Mouse (Mus musculus): ENCODE data around the gene Vmn2r86. TPM values are rescaled to one million over a fixed set of nuclear protein-coding genes. Genes with fewer than 3 reads are reported as not detected.
"Not testable (repeated sequence)": the region's sequence is repeated elsewhere in the genome, so short reads cannot be mapped to it uniquely, and the experiment has no call there.

Gene Vmn2r86
- polyA plus RNA-seq (2015; fragmentation: Nextera tagmentation; extraction: Ambion mirVana), result not detected in 2 replicates

DNA sequence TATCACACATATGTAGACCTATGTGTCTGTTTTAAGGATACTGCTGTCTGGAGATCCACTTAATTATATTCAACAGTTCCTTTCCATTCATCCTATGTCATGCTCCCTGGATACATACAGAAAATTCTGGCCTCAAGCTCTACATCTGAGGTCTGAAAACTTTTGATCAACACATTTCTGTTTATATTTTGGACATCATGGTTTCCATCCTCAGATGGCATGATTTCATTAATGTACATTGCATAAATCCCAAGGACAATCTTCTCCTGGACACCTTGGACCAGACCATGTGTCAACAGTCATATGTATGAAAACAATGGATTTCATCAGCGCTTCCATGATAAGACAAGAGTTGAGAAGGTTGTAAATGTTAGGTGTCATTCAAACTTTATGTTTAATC lies at the start of gene Vmn2r86:
Gene Vmn2r86 (minus strand): TSS at position 101 of the 400 bp plus-strand sequence.
- H3K9me3 ChIP-seq (replicated peaks); H3K27ac ChIP-seq; ATAC-seq (ENCODE audit: low read depth): not testable (repeated sequence)

DNA sequence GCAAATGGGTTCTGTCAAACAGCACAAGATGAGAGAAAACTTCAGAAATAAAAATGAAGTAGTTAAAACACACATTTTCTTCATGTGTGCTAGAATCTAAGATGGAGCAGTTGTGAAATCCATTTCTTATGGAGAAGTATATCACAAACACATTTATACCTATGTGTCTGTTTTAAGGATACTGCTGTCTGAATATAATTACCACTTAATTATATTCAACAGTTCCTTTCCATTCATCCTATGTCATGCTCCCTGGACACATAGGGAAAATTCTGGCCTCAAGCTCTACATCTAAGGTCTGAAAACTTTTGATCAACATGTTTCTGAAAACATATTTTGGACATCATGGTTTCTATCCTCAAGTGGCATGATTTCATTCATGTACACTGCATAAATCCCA lies 41.4 kb upstream of the Vmn2r86 start, which contains the start of gene Vmn2r87:
Gene Vmn2r87 (minus strand): TSS at position 101 of the 400 bp plus-strand sequence.
- Histone ChIP-seq H3K4me3 (replicated peaks) (no peak within 1 kb of the TSS), H3K27me3 (no peaks in the 10 kb centered on the region), H3K9ac (no peak within 1 kb of the TSS), H3K9me3 (replicated peaks) (no peaks in the 10 kb centered on the region), H3K4me1 (replicated peaks) (no peaks in the 10 kb centered on the region), H3K36me3 (no peaks in the 10 kb centered on the region), H3K27ac (no peak within 1 kb of the TSS), H3K4me2 (no peak within 1 kb of the TSS)
- DNase-seq (no peak), ATAC-seq (ENCODE audit: low read depth) (no peak)

More for the DNA sequence above, at the start of gene Vmn2r86:
- 58% methylated on average over 1 of the region's 1 CpGs for WGBS (ENCODE audit: insufficient replicate concordance)
- not testable (repeated sequence) for H3K4me2 ChIP-seq; H3K36me3 ChIP-seq; H3K4me3 ChIP-seq (replicated peaks); H3K27me3 ChIP-seq; H3K4me1 ChIP-seq (replicated peaks); H3K9ac ChIP-seq; DNase-seq

DNA sequence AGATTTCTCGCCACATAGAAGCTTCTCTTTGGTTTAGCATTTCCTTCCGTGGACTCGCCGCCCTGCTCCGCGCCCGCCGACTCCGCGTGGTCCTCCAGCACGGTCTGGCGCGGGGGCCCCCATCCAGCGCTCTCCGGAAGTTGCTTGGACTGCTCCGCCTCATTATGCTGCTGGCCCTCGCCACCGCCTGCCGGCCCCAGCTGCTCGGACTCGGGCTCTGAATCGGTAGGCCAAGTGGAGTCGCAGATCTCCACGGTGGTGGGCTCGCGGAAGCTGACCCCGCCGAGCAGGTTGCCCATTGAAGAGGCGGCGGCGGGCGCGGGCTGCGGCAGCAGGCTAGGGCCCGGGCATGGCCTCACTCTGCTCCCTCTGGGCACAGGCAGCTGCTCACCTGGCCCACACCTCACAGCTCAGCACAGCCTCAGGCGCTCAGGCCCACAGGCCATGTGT lies 14.5 kb upstream of the Vmn2r86 start:
- no peaks in the 10 kb centered on the region for H3K9me3 ChIP-seq (replicated peaks)
- DNase-seq (peak; percentile 0), ATAC-seq (ENCODE audit: low read depth) (peak; percentile 65)
- H3K4me1 ChIP-seq (replicated peaks), result no peaks in the 10 kb centered on the region
- no peak overlapping the region for H3K9ac ChIP-seq
- 5% methylated on average over 36 of the region's 36 CpGs for WGBS (ENCODE audit: insufficient replicate concordance)
- peak overlapping the region; percentile 47 for H3K4me3 ChIP-seq (replicated peaks)
- 0 out of 2 replicates have a peak, but pooled peaks cover 3% of the 10 kb centered on the region for H3K27me3 ChIP-seq
- H3K36me3 ChIP-seq, result no peaks in the 10 kb centered on the region
- peak overlapping the region; percentile 62 for H3K4me2 ChIP-seq
- no peak overlapping the region for H3K27ac ChIP-seq

DNA sequence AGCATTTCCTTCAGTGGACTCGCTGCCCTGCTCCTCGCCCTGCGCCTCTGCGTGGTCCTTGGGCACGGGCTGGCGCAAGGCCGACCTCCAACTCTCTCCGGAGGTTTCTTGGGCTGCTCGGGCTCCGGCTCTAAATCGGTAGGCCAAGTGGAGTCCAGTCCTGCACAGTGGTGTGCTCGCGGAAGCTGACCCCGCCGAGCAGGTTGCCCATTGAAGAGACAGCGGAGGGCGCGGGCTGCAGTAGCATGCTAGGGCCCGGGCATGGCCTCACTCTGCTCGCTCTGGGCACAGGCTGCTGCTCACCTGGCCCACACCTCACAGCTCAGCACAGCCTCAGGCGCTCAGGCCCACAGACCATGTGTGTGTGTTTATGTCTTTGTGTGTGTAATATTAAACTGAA lies 11.1 kb downstream of the Vmn2r86 start:
- ATAC-seq (ENCODE audit: low read depth) (no peak), DNase-seq (no peak)
- Histone ChIP-seq H3K9me3 (replicated peaks) (peaks cover 4% of the 10 kb centered on the region; the same call in 1 of the 2 replicates), H3K27me3 (no peaks in the 10 kb centered on the region), H3K9ac (no peak overlapping the region), H3K4me2 (no peak overlapping the region), H3K4me1 (replicated peaks) (no peaks in the 10 kb centered on the region), H3K4me3 (replicated peaks) (no peak overlapping the region), H3K27ac (no peak overlapping the region), H3K36me3 (no peaks in the 10 kb centered on the region)
- WGBS (ENCODE audit: insufficient replicate concordance), result 73% methylated on average over 21 of the region's 21 CpGs

GRCm38 (mm10) chr10:130434185-130434898 lies 21.5 kb downstream of the Vmn2r86 start:
- not testable (repeated sequence) for H3K27ac ChIP-seq; H3K36me3 ChIP-seq; ATAC-seq (ENCODE audit: low read depth); H3K9ac ChIP-seq; H3K9me3 ChIP-seq (replicated peaks); H3K4me3 ChIP-seq (replicated peaks); H3K27me3 ChIP-seq; H3K4me1 ChIP-seq (replicated peaks); H3K4me2 ChIP-seq; DNase-seq
- 68% methylated on average over 11 of the region's 11 CpGs for WGBS (ENCODE audit: insufficient replicate concordance)

DNA sequence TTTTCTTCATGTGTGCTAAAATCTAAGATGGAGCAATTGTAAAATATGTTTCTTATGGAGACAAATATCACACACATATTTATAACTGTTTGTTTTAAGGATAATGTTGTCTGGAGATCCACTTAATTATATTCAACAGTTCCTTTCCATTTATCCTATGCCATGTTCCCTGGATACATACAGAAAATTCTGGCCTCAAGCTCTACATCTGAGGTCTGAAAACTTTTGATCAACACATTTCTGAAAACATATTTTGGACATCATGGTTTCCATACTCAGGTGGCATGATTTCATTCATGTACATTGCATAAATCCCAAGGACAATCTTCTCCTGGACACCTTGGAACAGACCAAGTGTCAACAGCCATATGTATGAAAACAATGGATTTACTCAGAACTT lies 26.2 kb downstream of the Vmn2r86 start, which contains the start of gene Vmn2r85:
Gene Vmn2r85 (minus strand): TSS at position 101 of the 400 bp plus-strand sequence.
- not testable (repeated sequence) for H3K4me3 ChIP-seq (replicated peaks); H3K36me3 ChIP-seq; H3K4me1 ChIP-seq (replicated peaks); H3K27me3 ChIP-seq; H3K27ac ChIP-seq; ATAC-seq (ENCODE audit: low read depth); DNase-seq; H3K9ac ChIP-seq; H3K9me3 ChIP-seq (replicated peaks); H3K4me2 ChIP-seq

GRCm38 (mm10) chr10:130422368-130422767 lies 33.5 kb downstream of the Vmn2r86 start:
- not testable (repeated sequence) for ATAC-seq (ENCODE audit: low read depth); H3K9ac ChIP-seq; H3K9me3 ChIP-seq (replicated peaks); H3K4me3 ChIP-seq (replicated peaks); H3K27me3 ChIP-seq; H3K4me2 ChIP-seq; DNase-seq; H3K36me3 ChIP-seq; H3K27ac ChIP-seq; H3K4me1 ChIP-seq (replicated peaks)
- WGBS (ENCODE audit: insufficient replicate concordance), result 43% methylated on average over 2 of the region's 2 CpGs

- Histone ChIP-seq H3K4me2 (no peak overlapping the region), H3K36me3 (no peaks in the 10 kb centered on the region), H3K9ac (no peak overlapping the region), H3K27me3 (no peaks in the 10 kb centered on the region), H3K27ac (no peak overlapping the region), H3K4me3 (replicated peaks) (no peak overlapping the region), H3K9me3 (replicated peaks) (no peaks in the 10 kb centered on the region), H3K4me1 (replicated peaks) (no peaks in the 10 kb centered on the region)
- ATAC-seq (ENCODE audit: low read depth) (no peak), DNase-seq (no peak)
- 53% methylated on average over 3 of the region's 3 CpGs for WGBS (ENCODE audit: insufficient replicate concordance)
Observed at GRCm38 (mm10) chr10:130420401-130420800, 35.4 kb downstream of the Vmn2r86 start.

- H3K4me3 ChIP-seq (replicated peaks); DNase-seq; H3K9ac ChIP-seq; H3K4me1 ChIP-seq (replicated peaks); H3K4me2 ChIP-seq; H3K36me3 ChIP-seq; H3K9me3 ChIP-seq (replicated peaks); ATAC-seq (ENCODE audit: low read depth); H3K27me3 ChIP-seq; H3K27ac ChIP-seq: not testable (repeated sequence)
- WGBS (ENCODE audit: insufficient replicate concordance), result 44% methylated on average over 2 of the region's 2 CpGs
Observed at GRCm38 (mm10) chr10:130419954-130420353, 35.9 kb downstream of the Vmn2r86 start.

DNA sequence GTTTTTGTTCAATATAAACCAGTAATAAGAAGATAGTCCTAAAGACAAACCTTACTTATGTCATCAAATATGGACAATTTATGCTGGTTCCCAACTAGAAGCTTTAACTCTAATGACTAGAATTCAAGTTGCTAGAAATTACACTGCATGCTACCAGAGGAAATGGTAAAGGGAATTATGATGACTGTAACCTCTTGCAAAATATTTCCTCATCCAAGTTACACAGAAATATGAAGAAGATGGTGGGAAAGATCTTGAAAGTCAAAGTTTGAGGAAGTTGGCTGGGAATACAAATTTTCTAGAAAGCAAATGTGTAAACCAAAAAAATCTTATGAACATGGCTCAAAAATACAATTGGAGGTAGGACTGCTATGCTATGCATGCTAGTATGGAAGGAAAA lies 39.5 kb downstream of the Vmn2r86 start:
- ATAC-seq (ENCODE audit: low read depth); H3K27ac ChIP-seq; H3K4me3 ChIP-seq (replicated peaks); H3K36me3 ChIP-seq; DNase-seq; H3K9ac ChIP-seq; H3K4me2 ChIP-seq; H3K9me3 ChIP-seq (replicated peaks); H3K4me1 ChIP-seq (replicated peaks); H3K27me3 ChIP-seq: not testable (repeated sequence)

- peak; percentile 51 for ATAC-seq (ENCODE audit: low read depth)
- DNase-seq; H3K27ac ChIP-seq; H3K4me3 ChIP-seq (replicated peaks); H3K4me1 ChIP-seq (replicated peaks); H3K9ac ChIP-seq; H3K9me3 ChIP-seq (replicated peaks); H3K27me3 ChIP-seq; H3K4me2 ChIP-seq; H3K36me3 ChIP-seq: not testable (repeated sequence)
- WGBS (ENCODE audit: insufficient replicate concordance), result 50% methylated on average over 18 of the region's 35 CpGs
Observed at GRCm38 (mm10) chr10:130412167-130412698, 43.6 kb downstream of the Vmn2r86 start.

GRCm38 (mm10) chr10:130394232-130394631 lies 61.6 kb downstream of the Vmn2r86 start, which contains the start of gene Vmn2r84:
TSS of gene Vmn2r84 (minus strand) at chr10:130394332.
- Histone ChIP-seq H3K36me3 (no peaks in the 10 kb centered on the region), H3K4me2 (no peak within 1 kb of the TSS), H3K9ac (no peak within 1 kb of the TSS), H3K9me3 (replicated peaks) (no peaks in the 10 kb centered on the region), H3K27ac (no peak within 1 kb of the TSS), H3K27me3 (no peaks in the 10 kb centered on the region), H3K4me1 (replicated peaks) (no peaks in the 10 kb centered on the region), H3K4me3 (replicated peaks) (no peak within 1 kb of the TSS)
- ATAC-seq (ENCODE audit: low read depth) (no peak), DNase-seq (no peak)
